Comparison of ENCODE assay signal across 16 mouse cellular contexts in genomic region chr15:84651481-84651880, GRCm38 (mm10).
"Had no signal": no experiment of that assay in that cellular context is flagged by ENCODE, and none has a peak within 500 bp of the region (broad histone marks: within the 10 kb centered on the region; RNA-seq: fewer than 3 reads in every experiment).

No protein-coding gene starts in this region.

- H3K36me3 ChIP-seq: neural tube, embryonic 13.5 days; neural tube, embryonic 15.5 days; stomach, embryonic 15.5 days had no signal

- H3K27ac ChIP-seq: neural tube, embryonic 13.5 days; neural tube, embryonic 15.5 days; stomach, embryonic 15.5 days; stomach, postnatal 0 days had no signal

- H3K27me3 ChIP-seq: neural tube, embryonic 13.5 days; neural tube, embryonic 15.5 days; stomach, embryonic 15.5 days had no signal

- H3K9me3 ChIP-seq: stomach, embryonic 15.5 days had no signal

- DNase-seq: retina, postnatal 1 day; right cerebral cortex, adult 18-20 months; right cerebral cortex, postnatal 14 days; right cerebral cortex, postnatal 25 days; right cerebral cortex, postnatal 4 days; spleen, adult 18-20 months; thymus, adult 18-20 months; thymus, adult 2 months; thymus, postnatal 14 days; thymus, postnatal 25 days; thymus, postnatal 36 days; thymus, postnatal 4 days had no signal

- H3K4me3 ChIP-seq: neural tube, embryonic 13.5 days; neural tube, embryonic 15.5 days; stomach, embryonic 15.5 days had no signal

- H3K4me2 ChIP-seq: neural tube, embryonic 13.5 days; neural tube, embryonic 15.5 days; stomach, embryonic 15.5 days had no signal

- H3K9ac ChIP-seq: neural tube, embryonic 13.5 days; neural tube, embryonic 15.5 days; stomach, embryonic 15.5 days had no signal
